Mouse (Mus musculus): ENCODE data around the gene Slc38a5.

Slc38a5 gene

GRCm38 (mm10) chrX:8327124-8327523 is 56.2 kb downstream of the Slc38a5 start, which contains the start of gene Ssxb10:
TSS of gene Ssxb10 (plus strand) at chrX:8327424.
- DNase-seq: no peak
